Mouse (Mus musculus): ENCODE results near the gene S100a16. TPM values are rescaled to one million over a fixed set of nuclear protein-coding genes. Genes with fewer than 3 reads are reported as not detected.

S100a16 gene
- total and polyA plus RNA-seq, 3 experiments = 63.5 to 86.1 (median 70.4) TPM

DNA sequence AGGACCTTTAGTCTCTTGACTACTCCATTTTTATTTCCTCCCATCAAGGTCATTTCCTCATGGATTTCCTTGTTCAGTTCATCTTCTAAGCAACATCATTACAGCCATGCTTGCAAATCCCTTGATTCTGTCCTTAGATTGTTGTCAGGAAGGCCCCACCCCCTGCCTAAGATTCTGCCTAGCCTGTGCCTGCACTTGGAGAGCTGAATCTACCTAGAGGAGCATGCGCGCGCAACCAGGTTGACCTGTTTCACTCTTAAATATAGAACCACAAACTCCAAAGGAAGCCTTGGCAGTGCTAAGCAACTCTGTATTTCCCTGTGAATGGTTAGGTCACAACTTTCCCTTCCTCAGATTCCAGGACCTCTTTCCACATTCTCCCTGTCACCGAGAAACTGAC is 19.3 kb upstream of the S100a16 start:
- no peak for DNase-seq

DNA sequence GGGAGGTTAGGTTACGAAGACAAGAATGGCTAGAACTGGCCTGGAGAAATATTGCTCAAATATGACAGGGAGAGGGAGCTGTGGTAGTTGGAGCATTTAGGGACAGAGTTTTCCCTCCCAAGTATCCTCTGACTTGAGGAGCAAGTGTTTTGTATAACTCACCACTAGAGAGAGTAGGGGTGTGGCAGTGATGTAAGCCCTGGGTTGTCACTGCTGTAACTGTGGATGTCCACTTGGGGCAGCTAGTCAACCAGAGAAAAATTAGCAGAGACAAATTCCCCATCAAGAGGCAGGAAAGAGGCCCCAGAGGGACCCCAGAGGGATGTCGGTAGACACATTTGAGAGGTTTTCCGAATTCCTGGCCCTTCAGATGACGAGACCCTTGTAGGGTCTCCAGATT is 11.6 kb upstream of the S100a16 start:
- DNase-seq = peak; percentile 55

DNA sequence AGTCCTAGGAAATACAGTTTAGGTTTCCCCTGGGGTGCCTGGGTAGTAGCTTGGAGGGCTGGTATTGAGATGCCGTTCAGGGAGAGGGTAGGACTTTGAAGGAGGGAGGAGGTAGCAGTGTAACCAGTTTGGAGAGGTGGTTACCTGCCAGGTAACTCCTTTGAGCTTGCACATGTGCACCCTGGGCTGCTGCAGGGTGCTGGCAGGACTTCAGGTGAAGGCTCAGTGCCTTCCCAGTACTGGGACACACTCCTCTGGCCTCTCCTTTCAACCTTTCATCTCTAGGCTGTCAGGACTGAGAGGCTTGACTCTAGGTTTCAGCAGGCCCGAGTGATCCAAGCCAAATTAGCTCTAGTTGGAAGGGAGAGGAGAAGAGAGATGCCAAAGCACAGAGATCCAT is 11.0 kb upstream of the S100a16 start:
- DNase-seq = no peak

DNA sequence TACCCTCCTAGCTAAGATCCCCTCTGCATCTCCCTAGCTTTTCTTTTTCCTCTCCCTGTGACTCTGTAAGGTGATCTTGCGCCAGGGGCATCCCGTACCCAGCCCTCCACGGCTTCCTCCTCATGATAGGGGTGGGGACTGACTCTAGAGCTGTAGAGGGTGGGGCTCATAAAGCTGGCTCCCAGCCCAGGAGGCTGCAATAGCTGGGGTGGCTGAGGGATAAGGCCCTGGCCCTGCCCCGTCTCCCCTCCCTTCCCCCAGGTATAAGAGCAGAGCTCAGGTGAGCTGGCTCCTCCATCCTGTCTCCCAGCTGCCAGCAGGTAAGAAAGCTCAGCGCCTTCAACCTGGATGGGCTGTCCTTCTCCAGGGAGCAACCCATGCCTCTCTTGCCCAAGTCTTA is 10.5 kb upstream of the S100a16 start, which contains the start of gene S100a14:
S100a14 (plus strand) TSS at position 277 of the 400 bp plus-strand sequence.
- DNase-seq = no peak

DNA sequence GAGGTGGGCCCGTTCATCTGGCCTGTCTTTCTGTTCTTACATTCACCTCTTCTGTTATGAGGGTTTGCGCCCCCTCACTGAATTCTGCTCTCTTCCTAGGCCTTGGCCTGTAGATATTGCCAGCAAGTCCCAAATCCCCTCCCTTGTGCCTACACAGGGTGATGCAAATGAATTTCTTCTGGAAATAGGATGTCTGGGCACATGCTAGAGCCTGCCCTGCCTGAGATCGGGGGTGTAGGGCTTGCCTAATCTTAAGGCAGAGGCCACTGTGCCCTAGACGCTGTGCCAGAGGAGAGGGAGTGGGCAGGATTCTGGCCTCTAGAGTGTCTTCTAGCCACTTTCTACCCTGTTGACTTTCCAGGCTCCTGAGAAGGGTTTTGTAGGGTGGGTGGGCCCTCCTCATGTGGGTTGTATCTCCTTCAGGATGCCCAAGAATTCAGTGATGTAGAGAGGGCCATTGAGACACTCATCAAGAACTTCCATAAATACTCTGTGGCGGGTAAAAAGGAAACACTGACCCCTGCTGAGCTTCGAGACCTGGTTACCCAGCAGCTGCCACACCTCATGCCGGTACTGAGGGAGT is 9.7 kb upstream of the S100a16 start:
- DNase-seq = no peak

DNA sequence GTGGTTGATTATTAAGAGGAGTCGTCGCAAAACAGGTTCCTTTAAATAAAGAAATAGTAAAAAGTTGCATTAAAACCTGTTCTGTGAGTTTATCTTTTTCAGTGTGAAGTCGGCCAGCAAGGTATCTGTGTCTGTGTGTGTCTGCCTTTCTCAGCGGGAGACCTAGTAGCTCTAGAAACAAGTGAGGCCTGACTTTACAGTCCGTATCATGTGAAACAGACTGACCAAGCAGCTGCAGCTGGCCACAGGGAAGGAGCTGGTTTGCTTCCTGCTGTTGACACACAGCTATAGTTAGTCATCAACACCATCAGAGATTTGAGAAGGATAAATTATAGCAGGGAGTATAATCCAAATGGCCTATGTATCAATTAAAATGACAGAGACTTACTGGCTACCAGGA is 5.3 kb upstream of the S100a16 start:
- no peak for DNase-seq

DNA sequence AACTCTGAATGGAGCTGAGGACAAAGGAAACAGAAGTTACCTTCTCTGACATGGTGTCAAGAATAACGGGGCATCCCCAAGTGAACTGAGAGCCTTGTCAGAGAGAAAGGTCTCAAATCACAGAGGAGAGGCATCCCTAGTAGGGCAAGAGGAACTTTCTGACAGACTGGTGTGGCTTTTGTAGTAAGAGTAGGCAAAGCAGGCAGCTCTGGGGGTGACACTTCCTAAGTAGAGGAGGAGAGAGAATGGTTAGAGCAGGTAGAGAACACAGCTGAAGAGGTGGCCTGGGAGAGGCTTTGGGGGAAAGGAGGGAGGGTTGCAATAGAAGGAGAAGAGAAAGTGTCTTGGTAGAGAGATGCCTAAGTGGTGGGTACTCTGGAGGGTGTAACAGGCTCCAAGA is 1.6 kb upstream of the S100a16 start:
- no peak for DNase-seq

DNA sequence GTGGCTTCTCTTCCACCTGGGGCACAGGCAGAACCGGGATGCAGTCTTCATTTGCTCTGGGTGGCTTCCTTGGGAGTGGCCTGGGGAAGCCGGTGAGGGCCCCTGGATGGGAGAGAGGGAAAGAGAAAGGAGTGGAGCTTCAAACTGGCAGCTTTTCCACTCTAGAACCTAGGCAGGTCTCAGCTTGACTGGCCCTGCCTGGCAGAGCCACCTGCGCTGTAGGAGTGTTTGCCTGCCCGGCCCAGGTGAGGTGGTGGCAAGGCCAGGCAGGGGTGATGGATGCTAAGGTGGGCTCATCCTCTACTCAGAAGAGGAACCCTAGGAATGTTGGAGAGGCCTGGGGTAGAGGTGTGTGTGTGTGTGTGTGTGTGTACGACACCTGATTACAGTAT is 847 bp downstream of the S100a16 start:
- no peak for DNase-seq

DNA sequence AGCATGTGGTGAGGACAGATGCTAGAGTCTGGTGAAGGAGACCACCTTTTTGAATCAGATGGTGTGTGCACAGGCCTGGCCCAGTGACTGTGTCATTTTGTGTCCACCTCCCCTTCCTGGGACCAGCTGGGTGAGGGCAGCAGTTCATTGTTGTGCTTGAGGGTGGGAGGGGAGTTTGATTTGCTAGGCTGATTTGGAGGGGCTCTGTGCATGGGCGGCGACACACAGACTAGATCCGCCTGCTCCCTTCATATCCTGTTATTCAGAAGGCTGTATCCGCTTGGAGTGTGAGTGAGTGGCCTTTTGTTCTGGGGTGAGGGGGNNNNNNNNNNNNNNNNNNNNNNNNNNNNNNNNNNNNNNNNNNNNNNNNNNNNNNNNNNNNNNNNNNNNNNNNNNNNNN is 3.9 kb downstream of the S100a16 start:
- DNase-seq = peak; percentile 52

DNA sequence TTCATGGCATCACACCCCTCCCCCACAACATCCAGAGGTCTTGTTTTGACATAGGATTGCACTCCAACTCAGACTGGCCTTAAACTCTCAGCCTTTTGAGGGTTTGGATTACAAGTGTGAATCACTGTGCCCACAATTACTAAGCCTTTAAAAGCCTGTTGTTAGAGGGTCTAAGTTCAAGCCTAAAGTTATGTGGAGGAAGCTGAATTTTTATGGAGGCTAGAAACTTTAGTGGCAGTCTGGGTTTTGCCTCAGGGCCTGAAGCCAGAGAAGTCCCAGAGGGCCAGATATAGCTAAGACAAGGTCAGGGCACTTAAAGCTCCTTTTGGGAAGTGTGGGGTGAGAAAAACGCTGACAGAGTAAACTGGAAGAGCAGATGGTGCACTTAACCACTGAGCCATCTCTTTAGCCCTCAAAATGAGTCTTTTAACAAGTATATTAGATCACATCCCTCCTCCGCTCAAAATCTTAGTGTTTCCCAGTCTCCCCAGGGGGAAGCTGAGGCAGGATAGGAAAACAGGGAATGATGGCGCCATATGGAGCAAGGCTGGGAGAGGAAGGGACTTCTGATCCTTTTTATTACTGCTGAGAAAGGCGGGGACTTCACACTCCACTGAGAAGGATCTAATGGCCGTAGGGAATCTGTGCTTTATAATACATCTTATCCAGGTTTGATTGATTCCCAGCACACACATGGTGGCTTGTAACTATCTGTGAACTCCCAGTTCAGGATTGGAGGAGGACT is 12.8 kb downstream of the S100a16 start:
- no peak for DNase-seq

DNA sequence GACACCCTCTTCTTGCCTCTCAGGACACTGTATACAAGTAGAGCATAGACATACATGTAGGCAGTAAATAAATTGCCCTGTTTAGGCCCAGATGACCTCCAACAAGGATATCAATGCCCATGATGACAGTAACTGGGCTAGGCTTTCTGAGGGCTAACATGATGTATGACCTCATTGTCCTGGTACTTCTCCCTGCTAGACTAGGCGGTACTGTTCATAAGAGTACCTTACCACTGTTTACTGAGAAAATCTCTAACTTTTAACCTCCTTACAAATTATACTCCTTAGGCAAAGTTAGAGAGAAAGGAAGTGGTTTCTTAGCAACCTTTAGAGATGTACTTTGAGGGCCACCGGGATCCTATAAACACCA is 13.4 kb downstream of the S100a16 start:
- no peak for DNase-seq

DNA sequence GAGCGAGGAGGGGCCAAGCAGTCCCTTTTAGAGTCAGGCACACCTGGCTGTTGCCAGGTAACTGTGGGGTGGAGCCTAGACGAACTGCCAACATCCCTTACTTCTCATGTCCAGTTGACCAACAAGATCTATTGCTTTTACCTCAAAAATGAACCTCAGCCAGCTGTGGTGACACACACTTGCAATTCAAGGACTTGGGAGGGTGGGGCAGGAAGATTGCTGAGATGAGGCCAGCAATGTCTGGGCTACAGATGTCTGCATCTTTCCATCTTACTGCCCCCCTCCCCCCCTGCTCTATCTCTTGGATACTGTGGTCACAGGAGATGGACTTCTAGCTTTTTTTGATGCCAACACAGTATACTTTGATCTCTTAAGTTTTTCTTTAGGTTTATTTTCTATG is 15.2 kb downstream of the S100a16 start:
- DNase-seq = peak; percentile 63

DNA sequence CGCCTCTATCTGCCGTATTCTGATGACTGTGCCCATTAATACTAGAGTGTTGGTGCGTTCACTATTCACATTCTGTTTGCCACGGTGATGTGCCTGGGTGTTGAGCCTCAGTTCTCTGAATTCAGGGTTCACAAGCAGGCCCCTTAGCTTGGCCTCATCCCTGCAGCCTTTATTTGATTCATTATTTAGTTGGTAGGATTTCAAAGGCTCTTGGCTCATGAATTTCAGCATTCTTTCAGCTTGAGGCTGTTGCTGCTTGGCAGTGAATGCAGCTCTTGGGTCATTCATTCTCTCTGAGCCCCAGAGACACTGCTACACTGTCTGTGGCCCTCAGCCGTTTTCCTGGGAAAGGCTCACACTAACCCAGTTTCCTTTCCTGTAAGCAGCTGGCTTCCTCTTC is 18.9 kb downstream of the S100a16 start:
- DNase-seq = no peak

DNA sequence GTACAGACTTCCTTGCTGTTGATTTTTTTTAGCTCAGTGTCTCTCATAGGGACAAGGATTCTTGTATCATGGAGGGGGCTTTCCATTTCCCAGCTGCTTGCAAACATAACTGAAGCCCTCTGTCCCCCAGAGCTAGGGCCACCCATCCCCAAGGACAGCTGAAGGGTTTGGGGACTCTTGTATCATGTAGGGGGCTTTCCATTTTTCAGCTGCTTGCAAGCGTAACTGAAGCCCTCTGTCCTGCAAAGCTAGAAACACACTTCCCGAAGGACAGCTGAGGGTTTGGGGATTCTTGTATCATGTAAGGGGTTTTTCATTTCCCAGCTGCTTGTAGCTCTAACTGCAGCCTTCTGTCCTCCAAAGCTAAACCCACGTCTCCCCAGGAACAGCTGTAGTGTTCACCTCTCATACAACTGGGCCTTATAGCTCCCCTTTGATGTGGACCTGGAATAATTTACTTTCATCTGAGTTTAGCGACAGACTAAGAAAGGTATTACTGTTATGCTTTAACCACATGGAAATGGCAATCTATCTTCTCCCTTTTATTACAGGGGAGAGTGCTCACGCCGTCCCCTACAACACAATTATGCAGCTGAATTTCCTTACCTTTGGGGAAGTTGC is 23.1 kb downstream of the S100a16 start, which contains the start of gene S100a3:
S100a3 (plus strand) TSS at position 571 of the 621 bp plus-strand sequence.
- no peak for DNase-seq

DNA sequence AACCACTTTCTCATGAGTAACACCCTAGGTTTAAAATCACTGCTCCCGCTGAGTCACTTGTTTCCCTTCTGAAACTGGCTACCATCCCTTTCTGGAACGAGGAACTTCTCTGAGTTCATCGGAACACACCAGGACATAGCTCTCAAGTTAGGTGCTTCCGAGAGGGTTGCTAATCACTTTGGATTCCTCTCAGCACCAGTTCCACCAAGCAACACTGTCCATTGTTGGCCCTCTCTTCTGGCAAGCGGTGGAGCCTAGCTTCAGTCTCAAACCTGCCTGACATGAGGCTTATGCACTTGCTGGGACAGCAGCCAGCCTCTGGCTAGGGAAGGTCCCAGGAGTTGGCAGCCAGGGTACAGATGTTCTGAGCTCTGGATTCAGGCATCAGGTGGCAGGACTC is 37.6 kb downstream of the S100a16 start:
- peak; percentile 48 for DNase-seq

DNA sequence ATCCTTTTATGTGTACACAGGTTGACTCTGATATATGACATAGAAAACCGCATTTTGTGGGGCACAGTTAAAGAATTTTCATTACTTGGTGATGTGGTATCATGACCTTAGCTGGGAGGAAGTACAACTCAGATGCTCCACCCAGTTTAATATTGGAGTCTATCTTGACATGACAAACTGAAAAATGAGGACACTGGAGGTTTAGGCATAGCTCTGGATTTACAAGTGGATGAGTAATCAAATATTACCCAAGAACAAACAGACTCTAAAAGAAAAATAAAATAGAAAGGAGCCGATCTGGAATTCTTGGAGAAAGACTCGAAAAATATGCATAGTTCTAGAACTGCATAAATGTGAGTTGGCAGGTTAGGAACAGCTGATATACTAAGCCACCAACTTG is 38.3 kb downstream of the S100a16 start:
- no peak for DNase-seq

DNA sequence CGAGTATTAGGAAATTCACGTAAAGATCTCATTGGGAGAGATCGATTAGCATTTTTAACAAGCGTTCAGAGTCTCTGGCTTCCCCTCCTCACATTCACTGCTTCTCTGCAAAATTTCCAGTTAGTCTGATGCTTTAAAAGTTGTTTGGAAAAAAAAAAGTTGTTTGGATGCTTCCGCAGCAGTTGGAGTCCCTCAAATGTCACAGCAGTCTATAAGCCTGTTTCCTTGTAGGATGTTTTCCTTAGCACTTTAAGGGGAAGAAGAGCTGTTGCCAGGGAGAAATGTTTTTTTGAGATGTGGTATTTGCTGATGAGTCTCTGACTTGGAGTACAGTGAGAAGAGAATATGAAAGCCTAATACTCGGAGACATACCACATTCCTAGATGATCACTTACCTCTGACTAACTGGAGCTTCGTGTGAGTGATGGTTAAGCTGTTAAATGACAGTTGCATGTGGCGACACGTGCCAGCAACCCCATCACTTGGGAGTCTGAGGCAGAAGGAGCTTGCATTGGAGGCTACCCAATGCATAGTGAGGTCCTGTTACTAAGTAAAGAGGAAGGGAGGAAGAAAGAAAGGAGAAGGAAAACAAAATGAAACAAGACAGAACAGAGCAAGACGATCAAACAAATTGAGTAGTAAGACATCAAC is 39.4 kb downstream of the S100a16 start:
- no peak for DNase-seq

DNA sequence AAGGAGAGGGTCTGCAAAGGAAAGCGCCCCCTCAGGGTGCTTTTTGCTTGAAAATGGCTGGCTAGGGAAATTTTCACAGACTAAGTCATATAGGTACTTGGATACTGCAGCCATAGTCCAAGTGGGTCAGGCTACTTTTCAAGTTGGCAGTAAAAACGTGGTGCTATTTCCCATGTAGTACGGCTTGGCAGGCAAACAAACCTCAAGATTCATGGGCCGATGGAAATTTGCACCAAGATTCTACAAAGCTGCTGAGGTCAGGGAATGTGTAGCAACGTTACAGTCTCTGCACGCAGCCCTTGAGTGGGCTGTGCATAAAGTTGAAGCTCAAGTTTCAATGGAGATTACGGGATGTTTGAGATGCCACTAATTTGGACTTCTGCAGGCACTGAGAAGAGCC is 42.4 kb downstream of the S100a16 start:
- no peak for DNase-seq

DNA sequence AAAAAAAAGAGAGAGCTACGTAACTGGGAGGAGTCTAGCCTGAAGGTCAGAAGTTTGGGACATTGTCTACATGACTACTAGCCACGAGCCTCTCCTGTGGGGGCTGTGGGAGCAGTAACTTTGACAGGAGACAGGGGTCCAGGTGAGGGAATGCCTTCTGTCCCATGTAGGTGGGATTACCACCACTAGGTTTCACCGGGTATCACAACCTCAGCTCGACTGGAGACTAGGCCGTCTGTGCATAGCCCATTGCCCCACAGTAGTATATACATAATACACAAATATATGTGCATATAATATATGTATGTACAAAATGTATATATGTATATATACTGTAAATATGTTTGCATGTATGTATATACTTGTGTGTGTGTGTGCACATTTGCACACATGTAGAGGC is 44.1 kb downstream of the S100a16 start:
- no peak for DNase-seq

DNA sequence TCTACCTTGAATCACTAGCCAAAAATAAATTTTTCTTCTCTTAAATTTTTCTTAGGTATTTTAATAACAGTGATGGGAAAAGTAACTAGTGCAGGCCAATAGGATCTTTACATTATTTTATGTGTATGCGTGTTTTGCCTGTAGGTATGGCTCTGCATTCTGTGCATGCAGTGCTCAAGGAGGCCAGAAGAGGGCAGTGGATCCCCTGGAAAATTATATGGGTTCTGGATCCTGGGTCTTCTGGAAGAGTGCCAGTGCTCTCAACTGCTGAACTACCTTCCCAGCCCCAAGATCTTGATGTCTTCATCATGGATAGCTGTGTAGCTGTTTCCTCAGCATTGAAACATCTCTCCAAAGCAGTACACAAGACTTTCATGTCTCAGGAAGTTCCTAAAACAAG is 45.1 kb downstream of the S100a16 start:
- DNase-seq = no peak

DNA sequence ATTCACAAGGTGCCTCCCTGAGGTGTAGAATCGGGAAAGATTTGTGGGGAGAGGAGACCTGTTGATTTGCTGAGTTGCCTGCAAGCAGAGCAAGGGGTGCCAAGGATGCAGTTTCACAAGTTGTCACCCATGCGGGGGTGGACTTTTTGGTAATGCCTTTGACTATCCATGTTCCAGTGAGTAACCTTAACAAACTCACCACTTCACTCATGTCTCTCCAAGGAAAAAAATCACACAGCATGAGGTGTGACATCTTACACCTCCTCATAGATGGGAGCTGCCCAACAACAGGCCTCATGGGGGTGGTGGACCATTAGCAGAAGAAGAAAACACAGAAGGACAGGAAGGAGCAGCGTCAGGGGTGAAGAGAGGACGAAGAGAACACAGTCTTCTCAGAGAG is 45.5 kb downstream of the S100a16 start:
- no peak for DNase-seq

DNA sequence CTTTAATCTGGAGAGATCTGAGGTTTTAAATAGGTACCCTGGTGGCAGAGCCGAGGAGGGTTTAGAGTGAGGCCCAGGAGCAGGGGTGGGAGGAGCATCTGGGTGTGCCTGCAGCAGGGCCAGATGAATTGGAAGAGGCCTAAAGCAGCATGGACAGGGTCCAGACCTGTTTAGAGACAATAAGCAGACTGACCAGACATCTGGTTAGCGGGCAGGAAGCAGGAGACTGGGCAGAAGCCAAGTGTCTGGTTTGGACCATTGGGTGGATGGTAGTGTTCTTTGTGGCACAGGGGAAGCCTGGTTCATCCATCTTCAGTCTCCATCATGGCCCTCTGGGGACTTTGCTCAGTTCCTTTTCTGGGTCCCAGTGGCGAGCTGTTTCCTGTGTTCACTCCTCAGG is 46.8 kb downstream of the S100a16 start:
- peak; percentile 59 for DNase-seq

DNA sequence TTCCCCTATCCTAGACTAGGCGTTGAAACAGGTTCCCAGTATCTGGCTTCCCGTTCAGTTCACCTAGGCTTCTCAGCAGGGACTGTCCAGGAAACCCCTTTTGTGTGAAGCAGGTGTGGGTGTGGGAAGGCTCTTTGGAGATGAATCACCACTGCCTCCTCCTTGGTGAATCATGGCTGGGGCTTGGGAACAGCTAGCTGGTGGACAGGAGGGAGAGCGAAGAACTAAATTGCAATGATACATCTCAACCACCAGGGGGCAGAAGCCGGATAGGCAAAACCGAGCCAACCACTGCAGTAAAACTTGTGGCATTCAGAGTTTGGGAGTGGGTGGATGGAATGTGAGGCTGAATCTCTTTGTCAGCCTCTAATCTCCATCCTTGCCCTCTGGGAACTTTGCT is 48.5 kb downstream of the S100a16 start:
- peak; percentile 80 for DNase-seq

Measured in adrenal gland, adult 2 months (tissue).